Mouse (Mus musculus) bone marrow, adult 2 months (tissue): ENCODE results near the gene Rpl3.

Experiments
- CTCF ChIP-seq: fragments of 200-500 bp; IDR thresholded peaks from 2 replicates; pipeline ENCODE4 v1.5.1; 2011; ENCODE audit warnings: low read length, control low read depth; ENCODE audit not compliant: control insufficient read depth, insufficient read depth
- POLR2A ChIP-seq: fragments of 200-500 bp; IDR thresholded peaks from 2 replicates; pipeline ENCODE4 v1.6.1; 2011; ENCODE audit warnings: low read depth, mild to moderate bottlenecking, control low read depth, low read length, borderline replicate concordance; ENCODE audit not compliant: control insufficient read depth

- TF ChIP-seq POLR2A = no peak
- TF ChIP-seq CTCF = no peak
Observed at GRCm38 (mm10) chr15:80073256-80073621, 18.4 kb downstream of the Rpl3 start.
